23 mouse cellular contexts compared by ENCODE assay signal in the genomic region with DNA sequence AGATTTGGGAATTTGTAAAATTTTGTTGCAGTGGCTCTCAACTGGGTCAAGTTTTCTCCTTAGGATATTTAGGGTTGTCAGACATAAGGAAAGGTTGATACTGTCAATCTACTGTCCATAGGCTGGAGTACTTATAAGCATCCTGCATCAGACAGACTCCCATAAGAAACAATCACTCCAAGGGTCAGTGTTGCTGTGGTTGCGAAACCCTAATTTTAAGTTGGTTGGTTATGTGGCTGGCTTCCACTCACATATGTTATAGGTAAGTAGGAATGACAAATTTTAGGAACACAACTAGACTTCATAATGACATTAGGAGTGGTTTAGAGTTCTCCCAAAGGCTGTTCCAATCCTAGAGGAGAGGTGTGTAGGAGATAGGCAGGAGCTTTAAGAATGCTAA. TPM values are rescaled to one million over a fixed set of nuclear protein-coding genes. Genes with fewer than 3 reads are reported as not detected.
DNase-seq lines count a peak whose midpoint lies in the region; ATAC-seq and TF ChIP-seq lines count a peak whose summit lies in the region.
"Had no signal": no experiment of that assay in that cellular context is flagged by ENCODE, and none has a peak within 500 bp of the region (broad histone marks: within the 10 kb centered on the region; RNA-seq: fewer than 3 reads in every experiment).

No protein-coding gene starts in this region.

- no peak overlapping the region for H3K9ac ChIP-seq in heart, embryonic 13.5 days
- H3K9ac ChIP-seq in midbrain, embryonic 13.5 days (replicated peaks): no peak overlapping the region
- H3K9ac ChIP-seq in midbrain, embryonic 15.5 days: no peak overlapping the region
- H3K9ac ChIP-seq in liver, embryonic 14.5 days (replicated peaks): no peak overlapping the region
- H3K9ac ChIP-seq: kidney, embryonic 15.5 days; limb, embryonic 13.5 days; neural tube, embryonic 13.5 days had no signal

- H3K9me3 ChIP-seq in heart, embryonic 13.5 days: no peaks in the 10 kb centered on the region
- no peaks in the 10 kb centered on the region for H3K9me3 ChIP-seq in midbrain, embryonic 13.5 days
- H3K9me3 ChIP-seq in midbrain, embryonic 15.5 days: no peaks in the 10 kb centered on the region
- no peaks in the 10 kb centered on the region for H3K9me3 ChIP-seq in liver, embryonic 14.5 days (ENCODE audit: control insufficient read depth, low read length)
- H3K9me3 ChIP-seq: kidney, embryonic 15.5 days; limb, embryonic 13.5 days; neural tube, embryonic 13.5 days had no signal

- no peak for TF ChIP-seq CTCF in liver, embryonic 14.5 days (IDR thresholded peaks at IDR 0.05; ENCODE audit: low read depth)

- H3K36me3 ChIP-seq in heart, embryonic 13.5 days: no peaks in the 10 kb centered on the region
- no peaks in the 10 kb centered on the region for H3K36me3 ChIP-seq in midbrain, embryonic 13.5 days
- no peaks in the 10 kb centered on the region for H3K36me3 ChIP-seq in midbrain, embryonic 15.5 days (replicated peaks)
- no peaks in the 10 kb centered on the region for H3K36me3 ChIP-seq in liver, embryonic 14.5 days (replicated peaks; ENCODE audit: control insufficient read depth, insufficient read depth, low read depth)
- H3K36me3 ChIP-seq: kidney, embryonic 15.5 days; neural tube, embryonic 13.5 days had no signal

- peaks cover 20% of the 10 kb centered on the region for H3K4me1 ChIP-seq in heart, embryonic 13.5 days
- H3K4me1 ChIP-seq in midbrain, embryonic 13.5 days (replicated peaks): peaks cover 16% of the 10 kb centered on the region
- H3K4me1 ChIP-seq in midbrain, embryonic 15.5 days: peaks cover 15% of the 10 kb centered on the region
- peaks cover 9 to 11% of the 10 kb centered on the region in 2 experiments for H3K4me1 ChIP-seq in liver, embryonic 14.5 days (replicated peaks; ENCODE audit: control insufficient read depth in 2 of 2, insufficient read depth in 2 of 2, low read length in 1 of 2)

- H3K4me3 ChIP-seq in heart, embryonic 13.5 days: no peak overlapping the region
- no peak overlapping the region for H3K4me3 ChIP-seq in midbrain, embryonic 13.5 days (replicated peaks)
- H3K4me3 ChIP-seq in midbrain, embryonic 15.5 days: no peak overlapping the region
- no peak overlapping the region for H3K4me3 ChIP-seq in liver, embryonic 14.5 days (ENCODE audit: insufficient read depth in 1 of 2, low read depth in 2 of 2, low read length in 2 of 2)

- no peak for DNase-seq in heart, adult 18-20 months
- DNase-seq in liver, embryonic 14.5 days (ENCODE audit: low read depth in 3 of 3, low spot score in 3 of 3): no peak
- DNase-seq in gastrocnemius, postnatal 36 days: no peak
- DNase-seq: adrenal gland, adult 8-10 months; B cell, adult 2 months; cerebellum, adult 2 months; cerebellum, postnatal 14 days; gastrocnemius, postnatal 25 days; kidney, adult 18-20 months; kidney, postnatal 25 days; lung, adult 18-20 months; lung, postnatal 4 days had no signal

- H3K27me3 ChIP-seq in heart, embryonic 13.5 days (replicated peaks): no peaks in the 10 kb centered on the region
- H3K27me3 ChIP-seq in midbrain, embryonic 13.5 days: 0 out of 2 replicates have a peak, but pooled peaks cover under 1% of the 10 kb centered on the region
- no peaks in the 10 kb centered on the region for H3K27me3 ChIP-seq in midbrain, embryonic 15.5 days (replicated peaks)
- no peaks in the 10 kb centered on the region for H3K27me3 ChIP-seq in liver, embryonic 14.5 days (ENCODE audit: control insufficient read depth, insufficient read depth, low read length)
- H3K27me3 ChIP-seq: CH12.LX; limb, embryonic 13.5 days; neural tube, embryonic 13.5 days had no signal

- 95% methylated on average over 1 of the region's 1 CpGs for WGBS in heart, embryonic 13.5 days
- 96% methylated on average over 1 of the region's 1 CpGs for WGBS in midbrain, embryonic 13.5 days
- WGBS in midbrain, embryonic 15.5 days: 96% methylated on average over 1 of the region's 1 CpGs
- 94% methylated on average over 1 of the region's 1 CpGs for WGBS in liver, embryonic 14.5 days (ENCODE audit: insufficient replicate concordance)

- no peak for TF ChIP-seq EP300 in liver, embryonic 14.5 days (IDR thresholded peaks at IDR 0.05; ENCODE audit: low read depth)

- no peak for ATAC-seq in heart, embryonic 13.5 days (ENCODE audit: extremely low read depth, insufficient number of reproducible peaks, low FRiP score, low TSS enrichment)
- no peak for ATAC-seq in midbrain, embryonic 13.5 days
- no peak for ATAC-seq in midbrain, embryonic 15.5 days (replicated peaks)
- no peak for ATAC-seq in liver, embryonic 14.5 days (ENCODE audit: insufficient read depth)
- ATAC-seq: forebrain, embryonic 14.5 days; hindbrain, embryonic 16.5 days; lung, postnatal 0 days; midbrain, embryonic 16.5 days had no signal

- intact Hi-C loops in gastrocnemius, postnatal 36 days (cut with DNase I): loop anchor here (5.0 kb wide), 1 partner anchor 391 kb away; no protein-coding TSS in a partner anchor

- H3K27ac ChIP-seq in heart, embryonic 13.5 days (replicated peaks): no peak overlapping the region
- no peak overlapping the region for H3K27ac ChIP-seq in midbrain, embryonic 13.5 days
- H3K27ac ChIP-seq in midbrain, embryonic 15.5 days: no peak overlapping the region
- no peak overlapping the region for H3K27ac ChIP-seq in liver, embryonic 14.5 days
- H3K27ac ChIP-seq: kidney, embryonic 15.5 days; limb, embryonic 13.5 days; neural tube, embryonic 13.5 days had no signal

- H3K4me2 ChIP-seq in heart, embryonic 13.5 days: peak overlapping the region; percentile 85; the same call in 1 of the 2 replicates
- 0 out of 2 replicates have a peak overlapping the region, but pooled peaks have one; percentile 1 for H3K4me2 ChIP-seq in midbrain, embryonic 13.5 days (replicated peaks)
- no peak overlapping the region for H3K4me2 ChIP-seq in midbrain, embryonic 15.5 days
- H3K4me2 ChIP-seq in liver, embryonic 14.5 days (ENCODE audit: low read depth): peak overlapping the region; percentile 95

RNA-seq across cellular contexts. Expression of a gene that starts 2.2 kb away (rescaled TPM):
- 22.0 and 22.3 TPM in 2 replicates for polyA plus RNA-seq in heart, embryonic 13.5 days (2015; fragmentation: Nextera tagmentation; extraction: Ambion mirVana)
- 1 to 10 TPM; 4.2 to 4.4 TPM for total RNA-seq in heart, adult 18-20 months (2021)
- polyA plus RNA-seq in midbrain, embryonic 13.5 days (2015; fragmentation: Nextera tagmentation; extraction: Ambion mirVana): 32.4 and 39.1 TPM in 2 replicates
- 27.9 and 28.0 TPM in 2 replicates for polyA plus RNA-seq in midbrain, embryonic 15.5 days (2015; fragmentation: Nextera tagmentation; extraction: Ambion mirVana)
- polyA plus RNA-seq in liver, embryonic 14.5 days (2012; rRNA removed): 4.6 and 6.5 TPM in 2 replicates
- polyA plus RNA-seq in liver, embryonic 14.5 days (2014; fragmentation: Nextera tagmentation; extraction: Ambion mirVana): 20.0 and 20.9 TPM in 2 replicates
- 1 to 10 TPM; 1.9 to 3.1 TPM for total RNA-seq in gastrocnemius, postnatal 36 days (2021)

RNA-seq across cellular contexts. Expression of a gene that starts 13.4 kb away (rescaled TPM):
- 96.8 and 109 TPM in 2 replicates for polyA plus RNA-seq in heart, embryonic 13.5 days (2015; fragmentation: Nextera tagmentation; extraction: Ambion mirVana)
- total RNA-seq in heart, adult 18-20 months (2021): 10 to 100 TPM; 70.8 to 70.9 TPM
- 149 and 152 TPM in 2 replicates for polyA plus RNA-seq in midbrain, embryonic 13.5 days (2015; fragmentation: Nextera tagmentation; extraction: Ambion mirVana)
- 175 and 188 TPM in 2 replicates for polyA plus RNA-seq in midbrain, embryonic 15.5 days (2015; fragmentation: Nextera tagmentation; extraction: Ambion mirVana)
- 22.9 and 26.3 TPM in 2 replicates for polyA plus RNA-seq in liver, embryonic 14.5 days (2012; rRNA removed)
- 37.4 and 38.1 TPM in 2 replicates for polyA plus RNA-seq in liver, embryonic 14.5 days (2014; fragmentation: Nextera tagmentation; extraction: Ambion mirVana)
- 10 to 100 TPM; 59.0 to 71.1 TPM for total RNA-seq in gastrocnemius, postnatal 36 days (2021)
